Comparison of ENCODE assay signal across 16 mouse cellular contexts in genomic region chr10:120871096-120871495, GRCm38 (mm10). TPM values are rescaled to one million over a fixed set of nuclear protein-coding genes. Genes with fewer than 3 reads are reported as not detected.
"Had no signal": no experiment of that assay in that cellular context is flagged by ENCODE, and none has a peak within 500 bp of the region (broad histone marks: within the 10 kb centered on the region; RNA-seq: fewer than 3 reads in every experiment).

No protein-coding gene starts in this region.

- H3K9ac ChIP-seq: liver, embryonic 15.5 days; neural tube, embryonic 13.5 days had no signal

- H3K27me3 ChIP-seq: liver, embryonic 15.5 days; neural tube, embryonic 13.5 days had no signal

- H3K4me2 ChIP-seq: liver, embryonic 11.5 days; liver, embryonic 15.5 days had no signal

- DNase-seq: kidney, adult 11 months; kidney, postnatal 36 days; layer of hippocampus, adult 9-11 months; layer of hippocampus, postnatal 36 days; lung, adult 2 months; lung, postnatal 4 days; midbrain, embryonic 14.5 days; right cerebral cortex, postnatal 25 days; thymus, adult 2 months; thymus, postnatal 25 days had no signal

- ATAC-seq: lung, postnatal 0 days had no signal

- H3K36me3 ChIP-seq: liver, embryonic 15.5 days; midbrain, embryonic 10.5 days; neural tube, embryonic 13.5 days had no signal

- H3K9me3 ChIP-seq: liver, embryonic 15.5 days; midbrain, embryonic 10.5 days; neural tube, embryonic 13.5 days had no signal

- H3K27ac ChIP-seq: liver, embryonic 15.5 days; midbrain, embryonic 10.5 days; neural tube, embryonic 13.5 days had no signal

- H3K4me3 ChIP-seq: liver, embryonic 15.5 days; midbrain, embryonic 10.5 days; neural tube, embryonic 13.5 days had no signal

RNA-seq across cellular contexts. Expression of gene Msrb3, which starts 27.8 kb away (rescaled TPM):
- total RNA-seq: monocyte, adult 5-6 weeks had no signal
